Mouse (Mus musculus) brain, adult 2 months (tissue): ENCODE data around the gene Fgfr2.
"Not testable (repeated sequence)": the region's sequence is repeated elsewhere in the genome, so short reads cannot be mapped to it uniquely, and the experiment has no call there.

Experiments used
- DNase-seq: peaks from one replicate; pipeline ENCODE4 v3.0.0; 2011; ENCODE audit warnings: low read depth, low spot score

The Fgfr2 gene

DNA sequence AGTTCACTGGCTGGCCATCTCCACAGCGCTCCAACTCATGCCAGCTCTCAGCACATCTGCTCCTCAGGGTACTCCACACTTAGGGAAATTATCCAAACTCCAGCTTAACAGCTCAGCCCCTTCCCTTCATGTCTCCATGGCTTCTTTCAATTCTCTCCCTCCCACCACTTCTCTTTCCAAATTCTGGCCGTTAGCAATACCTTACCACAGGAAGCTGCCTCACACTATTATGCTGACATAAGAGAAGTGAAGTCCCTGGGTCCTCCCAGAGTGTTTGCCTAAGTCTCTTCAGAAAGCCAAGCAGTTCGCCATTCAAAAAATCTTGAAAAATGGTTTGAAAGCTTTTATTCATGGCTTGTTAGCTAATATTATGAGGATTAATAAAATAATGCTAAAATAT lies 2649.3 kb downstream of the Fgfr2 start:
- DNase-seq = no peak

DNA sequence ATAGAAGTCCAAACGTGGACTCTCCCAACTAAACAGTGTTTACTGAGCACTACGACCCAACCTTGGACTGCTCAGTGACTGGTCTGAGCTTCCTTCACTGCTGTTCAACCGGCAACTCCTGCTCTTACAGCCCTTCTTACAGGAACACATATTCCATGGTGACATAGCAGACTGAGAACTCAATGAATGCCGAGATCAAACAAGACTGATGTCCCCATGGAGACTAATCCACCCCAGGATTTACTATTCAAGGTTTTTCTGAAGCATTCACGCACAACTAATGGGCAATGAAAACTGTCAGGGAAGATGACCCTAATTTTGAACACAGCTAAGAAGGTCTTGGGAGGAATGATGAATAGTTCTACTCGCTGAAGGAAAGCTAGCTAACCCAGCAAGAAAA lies 2650.5 kb downstream of the Fgfr2 start:
- no peak for DNase-seq

DNA sequence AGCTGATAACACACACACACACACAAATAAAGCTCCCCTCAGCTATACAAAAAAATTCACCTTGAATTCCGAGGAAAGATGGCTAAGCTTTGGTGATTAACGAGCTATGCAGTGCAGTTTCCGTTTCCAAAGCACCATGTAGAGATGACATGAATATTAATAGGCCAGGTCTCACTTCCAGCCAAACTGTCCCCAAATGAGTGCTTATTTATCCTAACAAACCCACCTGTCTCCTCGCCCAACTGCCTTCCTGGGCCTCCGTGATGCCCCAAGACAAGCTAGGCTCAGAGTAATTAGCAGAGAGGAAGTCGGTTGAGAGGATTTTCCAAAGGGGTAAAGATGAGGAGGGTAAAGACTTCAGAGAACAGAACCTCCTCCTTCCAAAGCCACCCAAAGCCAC lies 2652.1 kb downstream of the Fgfr2 start:
- DNase-seq = no peak

DNA sequence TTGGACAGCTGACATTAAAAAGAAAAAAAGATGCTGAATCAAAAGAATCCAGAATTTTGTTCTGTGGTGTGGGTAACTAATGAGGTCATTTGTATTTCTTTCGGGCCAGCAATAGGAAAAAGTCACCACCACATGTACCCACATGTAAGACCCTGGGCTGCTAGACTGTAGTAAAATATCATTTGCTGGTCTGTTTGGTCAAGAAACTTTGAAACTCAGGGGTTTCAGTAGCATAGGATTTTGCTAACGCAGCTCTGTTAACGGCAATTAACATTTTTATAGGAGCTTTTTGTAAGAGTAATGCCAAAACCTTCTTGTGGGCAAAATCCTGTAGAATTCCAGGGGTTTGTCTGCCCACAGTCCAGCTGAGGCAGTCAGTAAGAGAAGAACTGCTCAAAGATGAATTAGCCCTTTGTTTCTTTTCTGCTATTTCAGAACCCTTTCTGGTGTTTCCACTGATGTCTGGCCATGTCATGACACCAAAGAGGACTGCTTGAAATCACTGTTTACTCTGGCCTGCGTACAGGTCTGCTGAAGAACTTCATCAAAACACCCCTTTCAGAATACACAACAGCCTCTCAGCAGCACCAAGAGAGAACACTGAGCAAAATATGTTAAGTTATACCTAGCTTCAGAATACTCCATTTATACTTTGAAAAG lies 2667.4 kb downstream of the Fgfr2 start:
- DNase-seq = peak; percentile 31

DNA sequence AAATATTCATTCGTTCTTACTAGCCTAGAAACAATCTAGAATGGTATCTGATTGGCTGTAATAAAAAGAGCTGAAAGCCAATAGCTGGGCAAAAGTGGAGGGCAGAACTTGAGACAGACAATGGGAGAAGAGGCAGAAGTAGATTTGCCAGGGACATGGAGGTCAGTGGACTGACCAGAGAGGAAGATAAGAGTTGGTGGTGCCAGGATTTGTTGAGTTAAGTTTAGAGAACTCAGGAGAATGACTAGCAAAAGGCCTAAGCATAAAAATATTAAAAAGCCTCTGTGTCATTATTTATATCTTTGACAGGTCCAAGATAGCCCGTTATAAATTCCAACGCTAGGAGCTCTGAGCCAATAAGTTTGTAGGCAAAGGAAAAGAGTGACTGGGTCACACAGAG lies 2668.9 kb downstream of the Fgfr2 start:
- DNase-seq = no peak

DNA sequence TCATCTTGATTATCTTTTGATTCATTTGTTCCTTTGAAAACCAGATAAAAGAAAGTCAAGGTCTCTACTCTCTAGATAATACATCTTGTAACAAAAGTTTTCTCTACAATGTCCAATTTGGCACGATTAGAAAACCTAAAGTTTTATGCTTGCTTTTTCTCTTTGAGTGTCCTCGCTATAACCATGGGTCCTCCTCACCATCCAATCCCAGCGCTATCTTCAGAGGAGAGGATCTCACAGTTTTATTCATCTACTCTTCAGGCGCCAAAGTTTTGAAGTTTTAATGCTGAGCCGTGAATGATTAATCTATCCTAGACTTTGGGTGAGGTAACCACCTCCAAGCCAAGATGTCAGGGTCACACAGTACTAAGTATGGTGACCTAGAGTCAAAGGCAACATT lies 2687.4 kb downstream of the Fgfr2 start:
- DNase-seq = no peak

DNA sequence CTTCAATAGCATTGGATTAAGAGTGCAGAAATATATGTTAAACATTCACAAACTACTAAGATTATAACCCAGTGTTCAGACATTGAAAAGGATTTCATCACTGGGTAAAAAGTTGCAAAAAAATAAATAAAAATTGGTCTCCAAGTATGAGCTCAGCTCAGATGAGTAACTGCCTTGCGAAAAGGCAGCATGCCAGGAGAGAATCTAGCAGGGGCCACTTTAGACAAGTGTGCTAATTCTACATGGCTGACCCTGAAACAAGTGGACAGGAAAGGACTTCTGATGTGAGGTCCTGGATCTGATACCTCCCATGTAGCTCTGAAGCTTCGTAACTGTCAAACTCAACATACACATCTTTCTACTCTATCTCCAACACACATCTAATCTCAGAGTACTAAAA lies 2691.0 kb downstream of the Fgfr2 start:
- no peak for DNase-seq

DNA sequence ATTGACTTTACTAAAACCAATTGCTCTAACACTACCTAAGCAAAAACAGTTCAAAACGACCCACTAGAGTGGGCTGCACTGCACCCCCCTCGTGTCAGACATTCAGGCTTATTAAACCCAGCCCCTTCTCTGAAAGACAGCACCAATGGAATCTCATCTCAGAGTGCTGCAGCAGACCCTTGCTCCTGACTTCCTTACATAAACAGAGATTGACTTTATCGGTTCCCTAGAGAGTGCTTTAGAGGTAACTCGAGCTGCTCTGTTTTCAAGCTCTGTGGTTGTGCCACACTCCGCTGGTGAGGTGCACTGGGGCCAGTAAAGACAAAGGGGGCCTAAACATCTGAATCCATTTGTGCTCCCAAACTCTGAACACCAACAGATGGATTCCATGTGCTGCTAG lies 2696.6 kb downstream of the Fgfr2 start:
- DNase-seq = no peak

DNA sequence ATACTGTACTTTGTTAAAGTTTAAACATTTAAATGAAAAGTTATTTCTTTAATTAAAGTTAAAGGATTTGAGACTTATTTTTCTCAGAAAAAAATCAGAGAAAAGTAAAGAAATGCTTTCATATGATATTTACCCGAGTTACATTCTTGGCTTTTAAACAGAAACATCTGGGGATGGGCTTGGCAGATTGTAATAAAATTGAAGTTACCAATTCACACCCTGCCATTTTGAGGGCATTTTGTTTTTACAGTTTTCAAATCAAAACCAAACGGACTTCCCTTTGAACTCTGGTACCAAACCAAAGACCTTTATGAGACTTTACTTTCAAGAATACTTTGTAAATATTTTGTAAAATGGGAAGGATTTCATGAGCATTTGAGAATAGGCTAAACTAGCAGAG lies 2697.2 kb downstream of the Fgfr2 start:
- DNase-seq = no peak

DNA sequence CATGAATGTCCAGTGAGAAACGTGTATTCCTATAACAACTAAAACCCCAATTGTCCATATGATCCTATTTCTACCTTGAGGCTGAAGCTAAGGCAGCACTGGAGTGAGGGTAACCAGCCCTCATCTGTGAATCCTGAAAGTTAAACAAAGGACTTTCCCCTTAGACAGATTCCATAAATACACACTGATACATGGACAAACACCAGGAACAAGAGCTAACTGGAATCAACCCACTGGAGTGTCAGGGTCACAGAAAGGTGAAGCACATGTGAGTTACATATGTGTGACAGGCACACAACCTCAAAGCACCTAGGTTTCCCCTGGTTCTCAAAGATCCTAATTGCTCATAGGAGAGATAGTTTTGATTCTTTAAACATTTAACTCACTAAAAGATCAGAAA lies 2703.2 kb downstream of the Fgfr2 start:
- DNase-seq = no peak

DNA sequence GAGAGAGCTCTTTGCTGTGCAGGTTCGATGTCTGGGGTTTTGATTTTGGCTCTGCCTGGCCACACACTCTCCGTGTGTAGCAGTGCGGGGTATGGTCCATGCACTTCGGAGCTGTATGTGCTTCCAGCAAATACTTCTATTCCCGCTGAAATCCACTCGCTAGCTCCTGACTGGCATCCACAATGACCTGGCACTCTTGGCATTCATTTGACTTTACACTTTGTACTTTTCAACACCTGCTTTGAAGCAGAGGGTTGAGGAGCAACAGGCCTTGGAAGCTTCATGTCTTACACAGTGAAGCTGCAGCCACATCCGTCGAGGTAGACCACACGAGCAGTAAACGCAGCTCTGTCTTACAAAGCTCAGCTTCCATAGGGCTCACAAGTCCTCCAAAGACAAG lies 2715.5 kb downstream of the Fgfr2 start:
- no peak for DNase-seq

DNA sequence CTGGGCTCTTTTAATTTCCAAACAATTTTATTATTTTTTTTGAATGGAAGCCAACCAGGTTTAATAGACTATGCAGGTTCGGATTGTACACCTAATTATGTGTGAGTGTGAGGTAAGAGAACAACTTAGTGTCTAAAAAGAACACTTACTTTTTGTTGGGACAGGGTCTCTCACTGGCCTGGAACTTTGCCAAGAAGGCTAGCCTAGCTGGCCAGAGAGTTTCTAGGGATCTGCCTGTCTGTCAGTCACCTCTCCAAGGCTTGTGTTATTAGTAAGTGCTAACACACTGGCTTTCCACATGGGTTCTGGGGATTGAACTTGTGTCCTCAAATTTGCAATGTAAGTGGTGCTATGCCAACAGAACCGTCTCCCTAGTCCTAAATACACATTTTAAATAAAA lies 2719.8 kb downstream of the Fgfr2 start:
- DNase-seq = no peak

DNA sequence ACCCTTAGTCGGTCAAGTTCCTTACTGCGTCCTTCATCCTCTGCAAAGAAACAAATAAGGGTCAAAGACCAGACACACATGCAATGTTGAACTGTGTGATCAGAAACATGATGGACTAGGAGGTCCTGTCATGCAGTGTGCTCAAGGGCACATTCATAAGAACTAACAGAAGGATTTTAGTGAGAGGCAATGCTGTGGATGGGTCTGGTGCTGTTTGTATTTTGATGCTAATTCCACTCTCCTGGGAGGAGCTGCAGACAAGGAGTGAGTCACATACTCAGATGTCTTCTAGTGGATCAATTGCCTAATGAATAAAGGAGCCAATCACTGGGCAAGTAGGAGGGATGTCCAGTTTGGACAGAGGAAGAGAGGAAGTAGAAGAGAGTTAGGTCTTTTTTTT lies 2728.5 kb downstream of the Fgfr2 start:
- DNase-seq = no peak

DNA sequence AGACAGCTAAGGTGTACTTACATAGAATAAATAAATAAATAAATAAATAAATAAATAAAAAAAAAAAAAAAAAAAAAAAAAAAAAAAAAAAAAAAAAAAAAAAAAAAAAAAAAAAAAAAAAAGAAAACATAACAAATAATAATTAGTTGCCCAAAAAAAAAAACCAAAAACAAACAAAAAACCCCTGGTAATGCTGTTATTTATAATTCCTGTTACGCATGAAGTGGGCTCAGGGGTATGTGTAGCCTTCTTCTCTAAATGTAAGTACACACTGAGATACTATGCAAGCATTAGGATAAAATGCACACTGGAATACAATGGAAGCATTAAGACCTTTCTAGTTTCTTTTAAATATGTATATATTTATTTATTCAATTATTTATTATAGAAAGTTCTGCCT lies 2733.1 kb downstream of the Fgfr2 start:
- not testable (repeated sequence) for DNase-seq

DNA sequence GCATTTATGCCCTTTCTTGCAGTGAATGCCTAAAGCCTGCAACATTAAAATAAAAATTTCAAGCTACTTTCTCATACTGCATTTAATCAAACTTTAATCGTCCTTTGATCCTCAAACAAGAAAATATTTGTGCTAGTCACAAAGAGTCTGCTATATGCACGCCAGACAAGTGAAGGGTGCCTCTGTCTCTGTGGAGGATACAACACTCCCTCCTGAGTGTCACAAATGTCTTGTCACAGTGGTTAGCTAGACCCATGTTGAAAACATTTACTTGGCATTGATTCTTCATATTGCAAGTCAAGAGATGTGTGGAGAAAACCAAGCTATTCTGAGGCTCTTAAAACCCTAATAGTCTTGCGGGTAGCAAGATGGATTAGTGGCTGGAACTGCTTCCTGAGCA lies 2736.8 kb downstream of the Fgfr2 start:
- DNase-seq = no peak

DNA sequence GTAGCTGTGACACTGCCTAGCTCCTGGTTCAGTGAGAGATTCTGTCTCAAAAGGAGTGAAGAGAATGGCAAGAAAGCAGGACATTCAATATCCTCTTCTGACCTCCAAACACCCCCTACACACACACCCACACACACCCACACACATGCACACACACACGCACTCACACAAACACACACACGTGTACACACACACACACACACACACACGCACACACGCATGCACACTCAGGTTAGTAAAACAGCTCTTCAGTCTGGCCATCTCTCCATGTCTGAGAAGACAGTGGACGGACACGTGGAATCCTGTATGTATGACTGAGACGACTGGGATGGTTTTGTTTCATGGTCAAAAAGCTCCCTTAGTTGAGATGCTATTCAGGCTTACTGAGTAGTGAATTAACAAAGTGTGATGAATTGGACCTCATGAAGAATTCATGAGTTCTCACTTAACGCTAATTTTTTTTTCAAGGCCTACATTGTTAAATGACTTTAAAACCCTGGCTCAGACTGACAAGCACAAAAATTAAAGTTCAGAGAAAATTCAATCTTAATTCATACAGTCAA lies 2737.3 kb downstream of the Fgfr2 start:
- peak; percentile 18 for DNase-seq

DNA sequence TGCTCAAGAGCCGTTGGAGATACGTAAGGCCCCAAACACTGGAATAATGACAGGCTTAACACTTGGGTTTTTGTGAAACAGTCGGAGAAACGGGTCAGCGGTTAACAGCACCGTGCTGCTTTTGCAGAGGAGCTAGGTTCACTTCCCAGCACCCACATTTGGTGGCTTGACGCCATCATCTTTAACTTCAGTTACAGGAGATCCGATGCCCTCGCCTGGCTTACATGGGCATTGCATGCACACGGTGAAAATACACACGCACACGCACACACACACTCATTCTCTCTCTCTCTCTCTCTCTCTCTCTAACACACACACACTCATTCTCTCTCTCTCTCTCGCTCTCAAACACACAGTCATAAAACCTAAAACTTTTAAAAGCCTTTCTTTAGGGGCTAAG lies 2741.0 kb downstream of the Fgfr2 start:
- no peak for DNase-seq

DNA sequence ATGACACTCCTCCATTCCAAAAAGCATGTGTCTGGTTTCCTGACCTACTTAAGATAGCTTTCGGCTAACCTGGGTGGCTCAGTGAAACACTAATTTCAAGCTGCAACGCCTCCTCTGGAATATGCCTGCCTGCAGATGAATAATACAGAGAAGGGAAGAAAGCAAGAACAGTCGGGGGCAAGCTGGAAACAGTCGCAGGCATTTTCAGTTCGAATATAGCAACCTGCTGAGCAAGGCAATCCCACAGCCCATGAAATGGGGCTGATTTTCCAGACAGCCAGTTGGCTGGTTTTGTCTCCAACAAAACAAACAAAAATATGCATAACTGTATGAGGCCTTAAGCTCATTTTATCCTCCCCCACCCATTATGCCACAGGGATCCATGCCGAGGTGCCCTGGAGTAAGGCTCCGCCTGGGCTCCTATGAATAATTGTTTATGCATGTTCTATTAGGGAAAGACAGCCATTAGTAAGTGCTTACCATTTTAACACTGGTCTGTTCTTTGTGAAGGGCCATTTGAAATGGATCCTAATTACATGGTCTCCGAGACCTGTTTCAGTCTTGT lies 2741.7 kb downstream of the Fgfr2 start:
- DNase-seq = peak; percentile 82

DNA sequence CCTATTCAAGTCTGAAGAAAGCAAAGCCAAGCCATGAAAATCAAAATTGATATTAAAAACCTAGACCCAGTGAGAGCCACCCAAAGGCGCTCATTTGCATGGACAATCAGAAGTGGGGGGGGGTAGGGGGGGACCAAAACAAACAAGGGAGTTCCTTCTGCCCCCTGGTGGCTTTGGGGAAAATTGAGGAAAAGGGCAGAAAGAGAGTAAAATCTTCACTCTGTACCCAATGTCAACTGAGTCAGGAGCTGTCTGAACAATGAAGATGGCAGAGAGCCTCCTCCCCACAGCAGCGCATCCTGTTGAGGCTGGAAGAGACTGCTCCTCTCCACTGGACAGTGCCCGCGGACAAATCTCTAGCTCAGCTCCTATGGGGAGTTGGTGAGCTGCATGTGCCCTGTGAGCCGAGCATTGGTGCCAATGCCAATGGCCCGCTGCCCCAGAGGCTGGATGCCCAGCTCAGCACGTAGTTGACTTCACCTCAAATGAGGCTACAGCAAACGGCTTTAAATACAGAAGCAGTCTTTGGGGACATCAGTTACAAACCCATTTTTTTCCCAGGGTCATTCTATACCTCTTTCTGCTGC lies 2742.3 kb downstream of the Fgfr2 start:
- DNase-seq = peak; percentile 84

DNA sequence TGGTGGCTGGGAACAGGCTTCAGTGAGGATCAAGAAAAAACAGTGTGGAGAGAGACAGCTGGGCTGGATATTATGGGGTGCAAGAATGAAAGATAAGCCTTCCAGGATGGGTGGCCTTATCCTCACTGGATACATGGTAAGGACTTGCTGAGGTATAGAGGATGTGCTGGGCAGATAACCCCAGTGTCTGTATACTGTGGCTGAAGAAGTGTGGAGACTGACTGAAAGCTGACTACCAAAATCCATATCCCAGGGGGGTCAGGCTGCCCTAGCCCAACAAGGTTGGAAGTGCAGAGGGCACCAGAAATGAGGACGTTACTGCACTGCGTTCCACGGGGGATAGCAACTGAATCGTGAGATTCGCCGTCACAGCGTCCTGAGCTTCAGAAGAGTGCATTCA lies 2742.8 kb downstream of the Fgfr2 start:
- DNase-seq = no peak

DNA sequence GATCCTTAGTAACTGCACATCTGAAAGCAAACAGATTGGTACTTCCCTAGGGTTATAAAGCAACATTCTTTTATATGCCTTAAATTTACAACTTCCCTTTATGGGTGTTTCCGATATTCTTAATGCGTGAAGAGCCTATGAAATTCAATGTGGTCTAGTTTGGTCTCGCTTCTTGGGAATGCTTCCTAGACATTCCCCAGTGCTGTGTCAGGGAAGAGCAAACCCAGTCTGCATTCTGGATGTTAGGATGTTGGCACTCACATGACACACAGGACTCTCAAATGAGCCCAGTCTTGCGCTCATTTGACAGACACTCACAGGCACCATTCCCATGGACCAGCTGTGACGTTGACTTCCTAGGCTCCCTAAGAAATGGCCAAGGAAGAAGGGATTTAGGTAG lies 2743.3 kb downstream of the Fgfr2 start:
- no peak for DNase-seq

DNA sequence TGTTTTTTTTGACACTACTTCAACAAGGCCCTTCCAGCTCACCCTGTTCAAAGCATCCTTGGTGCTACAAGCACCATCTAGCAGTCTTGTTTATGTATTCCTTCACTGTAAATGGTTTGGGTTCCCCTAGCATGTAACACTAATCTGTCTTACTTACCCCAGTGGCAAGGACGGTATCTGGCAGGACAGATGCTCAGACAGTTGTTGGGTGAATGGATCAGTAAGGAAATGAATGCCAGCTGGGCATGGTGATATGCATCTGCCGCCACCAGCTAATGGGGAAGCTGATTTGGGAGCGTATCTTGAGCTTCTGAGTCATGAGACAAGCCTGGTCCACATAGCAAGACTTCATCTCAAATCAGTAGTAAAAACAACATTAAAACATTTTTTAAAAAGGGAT lies 2744.8 kb downstream of the Fgfr2 start:
- no peak for DNase-seq

DNA sequence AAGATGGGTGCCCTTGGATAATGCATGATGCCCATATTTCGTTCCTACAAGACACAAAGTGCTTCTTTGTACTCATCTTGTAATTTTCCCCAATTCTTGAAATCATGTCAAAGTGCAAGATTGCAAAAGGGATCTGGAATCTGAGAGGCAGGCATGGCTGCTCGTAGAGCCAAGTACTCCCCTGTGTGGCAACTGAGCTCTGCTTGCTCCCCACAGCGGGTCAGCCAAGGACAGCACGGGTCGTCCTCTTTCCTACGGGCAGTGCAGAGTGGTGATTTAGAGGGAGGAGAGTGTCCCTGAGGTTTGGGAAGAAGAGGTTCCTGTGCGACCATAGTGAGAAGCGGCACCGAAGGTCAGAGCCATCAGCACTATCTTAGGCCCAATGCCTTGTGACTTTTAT lies 2748.8 kb downstream of the Fgfr2 start:
- DNase-seq = no peak
